Mouse (Mus musculus): ENCODE measurements around the gene Cpox.

Gene Cpox

GRCm38 (mm10) chr16:58670643-58671042 lies 551 bp downstream of the Cpox start:
- peak in 1 of 2 experiments; percentile 60 for DNase-seq

GRCm38 (mm10) chr16:58671212-58671985 lies 1.3 kb downstream of the Cpox start:
- DNase-seq = no peak

- DNase-seq = no peak
Observed at GRCm38 (mm10) chr16:58672396-58672795, 2.3 kb downstream of the Cpox start.

GRCm38 (mm10) chr16:58673811-58674410 lies 3.8 kb downstream of the Cpox start:
- peak; percentile 21 to 44 for DNase-seq

GRCm38 (mm10) chr16:58675256-58675655 lies 5.2 kb downstream of the Cpox start:
- peak; percentile 21 to 34 for DNase-seq

- no peak for DNase-seq
Observed at GRCm38 (mm10) chr16:58676156-58676555, 6.1 kb downstream of the Cpox start.

GRCm38 (mm10) chr16:58676633-58677032 lies 6.5 kb downstream of the Cpox start:
- DNase-seq = no peak

- DNase-seq = no peak
Observed at GRCm38 (mm10) chr16:58677491-58677890, 7.4 kb downstream of the Cpox start.

GRCm38 (mm10) chr16:58678660-58679059 lies 8.6 kb downstream of the Cpox start:
- DNase-seq = no peak

- no peak for DNase-seq
Observed at GRCm38 (mm10) chr16:58682046-58682445, 12.0 kb downstream of the Cpox start.

- DNase-seq = no peak
Observed at GRCm38 (mm10) chr16:58682870-58683269, 12.8 kb downstream of the Cpox start.

- DNase-seq = no peak
Observed at GRCm38 (mm10) chr16:58683911-58684310, 13.8 kb downstream of the Cpox start.

GRCm38 (mm10) chr16:58684537-58684936 lies 14.4 kb downstream of the Cpox start:
- no peak for DNase-seq

GRCm38 (mm10) chr16:58685548-58686537 lies 15.8 kb downstream of the Cpox start:
- no peak for DNase-seq

- no peak for DNase-seq
Observed at GRCm38 (mm10) chr16:58688534-58688933, 18.4 kb downstream of the Cpox start.

- DNase-seq = no peak
Observed at GRCm38 (mm10) chr16:58689555-58690169, 19.6 kb downstream of the Cpox start.

- DNase-seq = no peak
Observed at GRCm38 (mm10) chr16:58690322-58690732, 20.2 kb downstream of the Cpox start.

- no peak for DNase-seq
Observed at GRCm38 (mm10) chr16:58694091-58694490, 24.0 kb downstream of the Cpox start.

- DNase-seq = no peak
Observed at GRCm38 (mm10) chr16:58696796-58697195, 26.7 kb downstream of the Cpox start.

- no peak for DNase-seq
Observed at GRCm38 (mm10) chr16:58697261-58697660, 27.2 kb downstream of the Cpox start.

GRCm38 (mm10) chr16:58700174-58700573 lies 30.1 kb downstream of the Cpox start:
- DNase-seq = no peak

- no peak for DNase-seq
Observed at GRCm38 (mm10) chr16:58700816-58701424, 30.8 kb downstream of the Cpox start.
